8 mouse cellular contexts compared by ENCODE assay signal in the genomic region with DNA sequence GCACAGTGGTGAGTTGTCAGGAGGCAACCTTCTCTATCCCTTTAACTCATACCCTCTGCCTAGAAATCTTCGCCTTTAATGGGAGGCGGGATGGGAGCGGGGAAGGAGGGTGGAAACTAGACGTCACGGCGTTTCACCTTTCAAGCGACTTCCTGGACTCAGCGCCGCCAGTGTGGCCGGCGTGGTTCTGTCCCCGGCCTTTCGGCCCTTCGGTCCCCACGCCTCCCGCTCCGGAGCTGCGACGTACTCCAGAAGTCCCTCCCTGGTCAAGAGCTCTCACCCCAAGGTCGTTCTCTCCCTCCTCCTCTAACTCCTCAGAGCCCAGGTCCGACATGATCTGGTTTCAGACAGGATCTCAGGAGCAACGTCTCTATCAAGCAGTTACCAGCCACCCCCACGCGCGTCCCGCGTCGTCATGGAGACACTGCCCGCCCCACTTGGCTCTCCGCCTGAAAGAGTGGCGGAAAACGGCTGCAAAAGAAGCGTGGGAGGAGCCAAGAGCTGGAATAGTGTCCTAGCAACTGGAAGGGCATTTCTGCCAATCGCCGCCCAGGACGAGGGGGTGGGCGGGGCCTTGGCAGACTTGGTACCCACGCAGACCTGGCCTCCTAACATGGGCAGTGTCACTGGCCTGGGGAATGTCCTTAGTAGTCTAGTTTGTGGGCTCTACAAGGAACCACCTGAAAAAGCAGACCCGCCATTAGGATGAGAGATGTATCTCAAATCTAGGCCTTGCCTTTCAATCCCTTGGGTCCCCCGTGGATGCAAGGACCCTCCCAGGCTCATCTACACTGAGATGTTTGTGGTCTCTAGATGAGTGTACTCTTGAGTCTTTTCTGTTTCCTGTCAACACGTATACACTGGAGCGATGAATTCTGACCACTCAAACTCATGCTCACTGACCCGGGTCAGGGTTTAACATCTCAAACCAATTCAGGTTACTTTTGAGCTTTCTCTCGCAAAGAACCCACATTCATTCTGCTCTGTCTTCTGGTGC. TPM values are rescaled to one million over a fixed set of nuclear protein-coding genes. Genes with fewer than 3 reads are reported as not detected.
DNase-seq lines count a peak whose midpoint lies in the region; ATAC-seq lines count a peak whose summit lies in the region.

Rsph1 (minus strand) TSS at position 462 of the 997 bp plus-strand sequence.

- H3K27me3 ChIP-seq in embryonic facial prominence, embryonic 13.5 days = 0 out of 2 replicates have a peak, but pooled peaks cover 3% of the 10 kb centered on the region

- no peaks in the 10 kb centered on the region for H3K36me3 ChIP-seq in embryonic facial prominence, embryonic 13.5 days

- no peaks in the 10 kb centered on the region for H3K9me3 ChIP-seq in embryonic facial prominence, embryonic 13.5 days

- no peak within 1 kb of the TSS for H3K27ac ChIP-seq in embryonic facial prominence, embryonic 13.5 days

- H3K4me1 ChIP-seq in embryonic facial prominence, embryonic 13.5 days = peaks cover 19% of the 10 kb centered on the region

- H3K9ac ChIP-seq in embryonic facial prominence, embryonic 13.5 days = peak within 1 kb of the TSS; percentile 57

- WGBS in embryonic facial prominence, embryonic 13.5 days = 9% methylated on average over 44 of the region's 44 CpGs

- intact Hi-C loops in left cerebral cortex, postnatal 36 days (cut with DNase I) = no loop called here

- H3K4me2 ChIP-seq in embryonic facial prominence, embryonic 13.5 days = peak within 1 kb of the TSS; percentile 78

- H3K4me3 ChIP-seq in embryonic facial prominence, embryonic 13.5 days = peak within 1 kb of the TSS; percentile 48

- ATAC-seq in embryonic facial prominence, embryonic 13.5 days (ENCODE audit: insufficient number of reproducible peaks, insufficient read depth, low FRiP score, low TSS enrichment, low read depth) = peak; percentile 81

- DNase-seq in adrenal gland, postnatal 25 days = peak; percentile 100
- peak; percentile 100 for DNase-seq in heart, adult 11 months
- peak; percentile 98 for DNase-seq in kidney, adult 11 months
- DNase-seq in left cerebral cortex, postnatal 36 days (ENCODE audit: low spot score in 2 of 2) = peak; percentile 100
- DNase-seq in mesoderm, embryonic 11.5 days (ENCODE audit: low read depth, low spot score) = peak; percentile 91
- peak; percentile 100 for DNase-seq in right cerebral cortex, postnatal 14 days
- peak; percentile 100 for DNase-seq in urinary bladder, postnatal 14 days (ENCODE audit: low spot score)

RNA-seq across cellular contexts. Expression of gene Rsph1, which starts in this region (rescaled TPM):
- 4.3 and 6.4 TPM in 2 replicates for total RNA-seq in adrenal gland, postnatal 25 days (2021)
- 0.46 and 1.5 TPM in 2 replicates for polyA plus RNA-seq in embryonic facial prominence, embryonic 13.5 days (2015; fragmentation: Nextera tagmentation; extraction: Ambion mirVana)
- 10 to 100 TPM; 14.0 to 15.1 TPM for total RNA-seq in left cerebral cortex, postnatal 36 days (2021)
